Mouse (Mus musculus): ENCODE data around the gene Bbs5. TPM values are rescaled to one million over a fixed set of nuclear protein-coding genes. Genes with fewer than 3 reads are reported as not detected.
A peak's percentile ranks its signal among the peaks of the same experiment; 100 is the strongest.
"Not testable (repeated sequence)": the region's sequence is repeated elsewhere in the genome, so short reads cannot be mapped to it uniquely, and the experiment has no call there.

The Bbs5 gene
- polyA plus RNA-seq, 1 experiment from 2014 or later: 14.5 TPM

DNA sequence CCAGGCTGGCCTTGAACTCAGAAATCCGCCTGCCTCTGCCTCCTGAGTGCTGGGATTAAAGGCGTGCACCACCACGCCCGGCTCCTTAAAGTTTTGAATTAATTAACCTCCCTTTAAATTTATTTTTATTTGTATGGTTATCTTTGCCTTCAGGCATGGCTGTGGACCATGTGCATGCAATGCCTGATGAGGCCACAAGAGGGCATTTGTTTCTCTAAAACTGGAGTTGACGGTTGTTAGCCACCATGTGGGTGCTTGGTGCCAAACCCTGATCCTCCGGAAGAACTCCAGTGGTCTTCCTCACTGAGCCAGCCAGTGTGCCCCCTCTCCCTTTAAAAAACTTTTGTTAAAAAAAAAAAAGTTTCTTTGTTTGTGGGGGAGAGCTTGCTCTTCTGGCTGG lies 11.2 kb upstream of the Bbs5 start:
- peak; percentile 78 for DNase-seq (ENCODE audit: low spot score)
- H3K4me3 ChIP-seq: no peak overlapping the region
- H3K9me3 ChIP-seq: no peaks in the 10 kb centered on the region
- 64% methylated on average over 6 of the region's 6 CpGs for whole genome bisulfite sequencing
- no peaks in the 10 kb centered on the region for H3K4me1 ChIP-seq
- no peaks in the 10 kb centered on the region for H3K36me3 ChIP-seq
- no peak overlapping the region for H3K27ac ChIP-seq
- H3K27me3 ChIP-seq (ENCODE audit: insufficient read depth, poor library complexity, severe bottlenecking): no peaks in the 10 kb centered on the region

DNA sequence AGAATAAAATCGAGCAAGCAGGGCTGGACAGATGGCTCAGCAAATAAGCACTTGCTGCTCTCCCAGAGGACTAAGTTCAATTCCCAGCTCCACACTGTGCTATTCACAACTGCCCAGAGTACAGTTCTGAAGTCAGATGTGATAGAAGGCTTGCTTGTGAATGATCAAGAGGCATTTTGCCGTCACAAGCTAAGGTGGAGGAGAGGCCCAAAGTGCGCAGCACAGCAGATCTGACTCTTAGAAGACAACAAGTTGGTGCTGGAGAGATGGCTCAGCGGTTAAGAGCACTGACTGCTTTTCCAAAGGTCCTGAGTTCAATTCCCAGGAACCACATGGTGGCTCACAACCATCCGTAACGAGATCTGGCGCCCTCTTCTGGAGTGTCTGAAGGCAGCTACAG lies 9.0 kb upstream of the Bbs5 start:
- WGBS: 72% methylated on average over 7 of the region's 7 CpGs
- H3K27me3 ChIP-seq (ENCODE audit: insufficient read depth, poor library complexity, severe bottlenecking); H3K9me3 ChIP-seq; H3K4me3 ChIP-seq; H3K36me3 ChIP-seq; H3K4me1 ChIP-seq; DNase-seq (ENCODE audit: low spot score); H3K27ac ChIP-seq: not testable (repeated sequence)

DNA sequence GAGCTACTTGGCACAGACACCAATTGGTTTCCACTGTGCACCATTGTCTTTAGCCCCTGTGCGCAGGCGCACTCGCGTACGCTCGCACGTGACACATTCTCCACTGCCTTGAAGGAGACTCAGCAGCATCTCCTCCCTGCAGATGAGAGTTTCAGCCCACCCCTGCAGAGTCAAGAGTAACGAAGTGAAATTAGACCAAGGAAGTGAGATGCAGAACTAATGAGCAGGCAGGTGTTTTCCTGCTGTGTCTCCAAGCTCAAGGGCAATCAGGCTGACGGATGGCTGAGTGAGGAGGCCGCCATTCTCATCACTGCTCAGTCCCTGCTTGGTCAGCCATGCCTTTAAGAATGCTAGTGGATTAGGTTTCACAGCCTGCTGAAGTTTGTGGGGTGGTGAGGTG lies 6.9 kb upstream of the Bbs5 start:
- DNase-seq (ENCODE audit: low spot score): no peak
- no peaks in the 10 kb centered on the region for H3K9me3 ChIP-seq

DNA sequence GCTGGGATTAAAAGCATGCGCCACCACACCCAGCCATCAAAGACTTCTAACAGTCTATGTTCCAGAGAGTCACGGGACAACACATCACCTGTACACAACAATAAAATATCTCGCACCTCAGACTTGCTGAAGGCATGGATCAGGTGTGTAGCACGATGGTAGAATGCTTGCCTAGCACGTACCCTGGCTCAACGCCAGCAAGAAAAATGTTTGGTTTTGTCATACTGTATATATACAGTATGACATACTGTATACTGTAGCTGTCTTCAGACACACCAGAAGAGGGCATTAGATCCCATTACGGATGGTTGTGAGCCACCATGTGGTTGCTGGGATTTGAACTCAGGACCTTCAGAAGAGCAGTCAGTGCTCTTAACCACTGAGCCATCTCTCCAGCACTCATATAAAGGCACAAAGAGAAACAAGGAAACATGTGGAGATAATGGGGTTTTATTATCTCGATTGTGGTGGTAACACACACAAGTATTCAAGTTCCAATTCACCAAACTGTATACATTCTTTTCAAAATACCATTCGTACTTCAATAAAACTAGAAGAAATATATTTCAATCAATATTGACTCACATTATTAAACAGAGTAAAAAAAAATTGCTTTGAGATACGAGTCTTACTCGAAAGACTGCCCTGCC lies 1.9 kb upstream of the Bbs5 start:
- Histone ChIP-seq H3K4me1 (peaks cover 4% of the 10 kb centered on the region), H3K36me3 (no peaks in the 10 kb centered on the region), H3K27me3 (ENCODE audit: insufficient read depth, poor library complexity, severe bottlenecking) (no peaks in the 10 kb centered on the region), H3K9me3 (no peaks in the 10 kb centered on the region), H3K4me3 (no peak overlapping the region), H3K27ac (no peak overlapping the region)
- DNase-seq (ENCODE audit: low spot score): no peak
- 87% methylated on average over 11 of the region's 11 CpGs for WGBS

More for the DNA sequence above, 6.9 kb upstream of the Bbs5 start:
- H3K4me3 ChIP-seq: no peak overlapping the region
- WGBS: 56% methylated on average over 10 of the region's 10 CpGs
- no peaks in the 10 kb centered on the region for H3K27me3 ChIP-seq (ENCODE audit: insufficient read depth, poor library complexity, severe bottlenecking)
- no peaks in the 10 kb centered on the region for H3K36me3 ChIP-seq
- H3K4me1 ChIP-seq: no peaks in the 10 kb centered on the region
- no peak overlapping the region for H3K27ac ChIP-seq

DNA sequence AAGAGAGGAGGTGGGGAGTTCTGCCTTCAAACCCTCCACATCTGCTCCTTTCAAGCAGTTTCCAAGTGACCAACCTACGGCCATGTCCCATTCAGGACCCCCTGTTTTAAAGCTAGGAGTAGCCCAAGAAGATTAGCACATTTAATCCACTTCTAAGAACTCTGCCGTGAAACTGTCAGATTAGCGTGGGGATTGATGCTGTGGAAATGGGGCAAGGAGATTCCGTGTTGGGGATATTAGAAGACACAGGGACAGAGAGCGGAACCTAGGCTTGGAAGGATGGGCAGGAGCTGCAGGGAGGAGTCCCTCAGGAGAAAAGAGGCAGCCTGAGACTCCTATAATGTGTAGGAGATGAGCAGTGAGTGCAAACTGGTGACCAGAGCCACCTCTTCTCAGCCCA lies 2.7 kb downstream of the Bbs5 start:
- H3K27me3 ChIP-seq (ENCODE audit: insufficient read depth, poor library complexity, severe bottlenecking): no peaks in the 10 kb centered on the region
- H3K36me3 ChIP-seq: peaks cover 15% of the 10 kb centered on the region; the same call in 1 of the 2 replicates
- H3K4me3 ChIP-seq: no peak overlapping the region
- DNase-seq (ENCODE audit: low spot score): no peak
- H3K9me3 ChIP-seq: no peaks in the 10 kb centered on the region
- peaks cover 4% of the 10 kb centered on the region for H3K4me1 ChIP-seq
- H3K27ac ChIP-seq: no peak overlapping the region
- WGBS: 86% methylated on average over 5 of the region's 5 CpGs

DNA sequence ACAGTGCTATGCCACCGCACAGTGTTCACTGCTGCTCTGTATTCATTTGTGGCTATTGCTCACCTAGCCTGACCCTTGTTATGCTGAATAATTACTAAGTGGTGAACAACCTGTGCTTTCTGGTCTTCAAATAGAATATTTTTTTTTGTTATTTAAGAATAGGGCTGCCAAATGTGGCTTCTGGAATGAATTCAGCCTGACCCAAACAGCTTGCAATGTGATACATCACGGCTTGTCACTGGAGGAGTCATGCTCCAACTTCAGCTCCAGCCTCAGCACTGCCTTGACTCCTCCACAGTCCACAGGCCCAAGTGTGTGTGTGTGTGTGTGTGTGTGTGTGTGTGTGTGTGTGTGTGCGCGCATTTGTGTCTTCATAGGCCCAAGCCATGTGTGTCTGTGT lies 12.4 kb downstream of the Bbs5 start:
- no peaks in the 10 kb centered on the region for H3K9me3 ChIP-seq
- H3K27ac ChIP-seq: no peak overlapping the region
- H3K4me1 ChIP-seq: 0 out of 2 replicates have a peak, but pooled peaks cover 6% of the 10 kb centered on the region
- H3K36me3 ChIP-seq: peaks cover 44% of the 10 kb centered on the region
- H3K27me3 ChIP-seq (ENCODE audit: insufficient read depth, poor library complexity, severe bottlenecking): no peaks in the 10 kb centered on the region
- no peak for DNase-seq (ENCODE audit: low spot score)
- 89% methylated on average over 4 of the region's 4 CpGs for WGBS
- no peak overlapping the region for H3K4me3 ChIP-seq

DNA sequence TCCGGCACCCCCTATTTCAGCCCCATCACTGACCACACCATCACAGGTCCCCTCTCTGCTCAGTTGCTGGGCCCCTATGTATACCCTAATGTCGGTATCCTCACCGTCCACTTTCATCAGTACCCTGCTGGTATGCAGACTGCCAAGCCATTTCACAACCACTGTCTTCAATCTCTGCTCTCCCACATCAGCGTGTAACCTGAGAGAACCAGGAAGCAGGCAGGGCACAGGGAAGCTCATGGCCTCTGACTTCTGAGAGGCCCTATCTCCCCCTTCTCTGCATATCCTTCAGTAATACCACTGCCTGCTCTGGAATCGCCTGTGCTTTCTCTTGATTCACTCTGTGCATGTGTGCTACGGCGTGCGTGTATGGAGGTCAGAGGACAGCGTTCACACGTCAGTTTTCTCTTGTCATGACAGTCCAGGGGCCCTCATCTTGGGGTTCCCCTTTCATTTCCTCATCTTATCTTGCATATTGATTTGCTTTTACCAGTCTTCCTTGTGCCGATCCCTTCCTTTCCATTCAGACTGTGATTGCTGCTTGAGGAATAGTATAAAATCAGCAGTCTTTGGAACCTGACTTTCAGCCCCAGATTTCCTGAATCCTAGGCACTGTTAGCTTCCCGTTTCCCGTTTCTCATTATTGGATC lies 17.0 kb downstream of the Bbs5 start:
- H3K9me3 ChIP-seq: no peaks in the 10 kb centered on the region
- H3K27me3 ChIP-seq (ENCODE audit: insufficient read depth, poor library complexity, severe bottlenecking): no peaks in the 10 kb centered on the region
- H3K4me3 ChIP-seq: no peak overlapping the region
- peaks cover 6% of the 10 kb centered on the region; the same call in 1 of the 2 replicates for H3K4me1 ChIP-seq
- H3K27ac ChIP-seq: no peak overlapping the region
- H3K36me3 ChIP-seq: peaks cover 24% of the 10 kb centered on the region
- peak; percentile 61 for DNase-seq (ENCODE audit: low spot score)
- 76% methylated on average over 13 of the region's 13 CpGs for WGBS

DNA sequence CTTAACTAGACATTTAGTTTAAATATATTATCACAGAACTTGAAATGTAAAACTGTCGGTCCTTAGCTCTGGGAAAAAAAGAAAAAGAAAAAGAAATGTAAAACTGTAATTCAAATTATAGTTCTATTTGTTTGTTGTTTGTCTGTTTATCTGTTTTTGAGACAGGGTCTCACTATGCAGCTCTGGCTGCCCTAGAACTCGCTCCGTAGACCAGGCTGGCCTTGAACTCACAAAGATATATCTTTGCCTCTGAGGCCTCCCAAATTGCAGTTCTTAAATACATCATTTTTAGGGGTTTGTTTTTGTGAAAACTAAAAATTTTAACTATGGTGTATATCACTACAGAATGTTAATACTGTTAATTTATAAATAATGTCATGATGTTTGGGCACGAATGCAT lies 20.7 kb downstream of the Bbs5 start:
- WGBS: 91% methylated on average over 4 of the region's 4 CpGs
- no peak for DNase-seq (ENCODE audit: low spot score)
- Histone ChIP-seq H3K9me3 (no peaks in the 10 kb centered on the region), H3K27ac (no peak overlapping the region), H3K27me3 (ENCODE audit: insufficient read depth, poor library complexity, severe bottlenecking) (no peaks in the 10 kb centered on the region), H3K4me3 (no peak overlapping the region), H3K4me1 (peaks cover 6% of the 10 kb centered on the region; the same call in 1 of the 2 replicates), H3K36me3 (peaks cover 13% of the 10 kb centered on the region; the same call in 1 of the 2 replicates)

DNA sequence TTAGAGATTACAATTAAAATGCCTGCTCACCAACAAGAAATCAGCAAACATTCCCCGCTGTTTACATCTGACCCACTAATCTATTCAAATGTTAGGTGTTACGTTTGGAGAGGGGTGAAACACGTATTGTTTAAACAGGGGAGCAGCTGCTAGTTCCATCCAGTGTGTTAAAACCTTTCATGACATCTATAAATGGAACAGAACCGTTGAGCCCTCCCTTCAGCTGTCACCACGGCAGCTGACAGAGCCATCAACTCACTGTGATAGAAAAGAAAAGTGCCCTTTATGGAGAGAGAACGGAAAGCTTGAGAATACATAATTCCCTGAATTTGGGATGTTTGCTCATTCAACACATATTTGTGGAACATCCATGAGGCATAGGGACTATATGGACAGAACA lies 21.4 kb downstream of the Bbs5 start:
- Histone ChIP-seq H3K4me3 (no peak overlapping the region), H3K9me3 (no peaks in the 10 kb centered on the region), H3K27ac (peak overlapping the region; percentile 47; the same call in 1 of the 2 replicates), H3K36me3 (peaks cover 7% of the 10 kb centered on the region; the same call in 1 of the 2 replicates), H3K4me1 (peaks cover 9% of the 10 kb centered on the region; the same call in 1 of the 2 replicates), H3K27me3 (ENCODE audit: insufficient read depth, poor library complexity, severe bottlenecking) (no peaks in the 10 kb centered on the region)
- DNase-seq (ENCODE audit: low spot score): peak; percentile 56
- WGBS: 42% methylated on average over 6 of the region's 6 CpGs

DNA sequence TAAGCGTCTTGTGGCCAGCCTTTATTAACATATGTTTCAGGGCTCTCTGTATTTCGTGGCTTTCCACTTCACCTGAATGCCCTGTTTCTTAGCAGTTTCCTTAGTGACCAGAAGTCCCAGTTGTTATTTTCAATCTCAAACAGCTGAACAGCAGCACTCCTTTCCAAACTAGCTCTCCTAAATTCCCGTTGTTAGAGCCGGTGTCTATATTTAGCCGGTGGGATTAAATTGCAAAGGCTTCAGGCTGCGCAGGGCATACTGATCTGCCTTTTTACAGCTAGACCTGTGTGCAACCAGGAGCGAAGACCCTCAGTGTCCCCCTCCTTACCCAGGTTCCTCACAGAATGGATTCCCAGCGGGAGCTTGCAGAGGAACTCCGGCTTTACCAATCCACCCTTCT lies 22.9 kb downstream of the Bbs5 start, which contains the start of gene Klhl41:
Klhl41 (plus strand) TSS at position 268 of the 400 bp plus-strand sequence.
- H3K4me3 ChIP-seq: peak within 1 kb of the TSS; percentile 39
- peak within 1 kb of the TSS; percentile 82 for H3K27ac ChIP-seq

DNA sequence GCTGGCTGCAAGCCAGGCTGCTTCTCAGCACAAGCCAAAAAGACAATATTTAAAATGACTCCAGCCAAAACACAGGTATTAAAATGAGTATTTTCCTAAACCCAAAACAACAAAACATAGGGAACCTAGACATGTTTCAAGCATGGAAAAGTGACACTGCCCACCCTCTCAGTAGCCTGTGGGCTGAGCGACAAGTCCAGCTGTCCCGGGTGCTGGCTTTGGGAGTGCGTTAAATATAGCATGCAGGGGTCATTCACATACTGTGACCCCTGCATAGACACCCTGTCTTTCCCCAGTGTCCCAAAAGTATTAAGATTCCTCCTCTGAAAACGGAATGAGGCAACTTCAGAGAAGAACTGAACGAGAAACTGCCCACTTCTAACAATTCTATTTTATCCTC lies 26.8 kb downstream of the Bbs5 start:
- no peak for DNase-seq (ENCODE audit: low spot score)
- no peak overlapping the region; the same call in 1 of the 2 replicates for H3K27ac ChIP-seq
- 38% methylated on average over 5 of the region's 5 CpGs for WGBS

More for the DNA sequence above, 22.9 kb downstream of the Bbs5 start, which contains the start of gene Klhl41:
- H3K36me3 ChIP-seq: no peaks in the 10 kb centered on the region
- H3K4me1 ChIP-seq: peaks cover 4% of the 10 kb centered on the region; the same call in 1 of the 2 replicates
- no peaks in the 10 kb centered on the region for H3K27me3 ChIP-seq (ENCODE audit: insufficient read depth, poor library complexity, severe bottlenecking)
- 59% methylated on average over 9 of the region's 9 CpGs for WGBS
- DNase-seq (ENCODE audit: low spot score): peak; percentile 58
- no peaks in the 10 kb centered on the region for H3K9me3 ChIP-seq

DNA sequence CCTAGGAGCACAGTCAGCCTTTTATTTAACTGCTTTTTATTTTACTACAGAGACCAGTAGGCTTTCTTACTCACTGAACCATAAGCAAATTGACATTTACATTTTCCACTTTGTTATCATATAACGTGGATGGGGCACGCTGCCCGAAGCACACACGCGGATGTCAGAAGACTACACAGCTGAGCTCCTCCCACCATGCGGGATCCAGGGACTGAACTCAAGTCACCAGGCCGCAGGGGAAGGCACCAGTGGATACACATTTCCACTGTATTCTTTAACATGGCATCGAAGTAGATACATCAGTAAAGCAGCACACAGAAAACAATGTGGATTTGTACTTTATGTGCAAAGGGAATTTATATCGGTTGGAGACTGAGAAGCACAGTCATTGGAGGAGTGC lies 28.3 kb downstream of the Bbs5 start:
- Histone ChIP-seq H3K36me3 (peaks cover 16% of the 10 kb centered on the region), H3K27me3 (ENCODE audit: insufficient read depth, poor library complexity, severe bottlenecking) (no peaks in the 10 kb centered on the region), H3K9me3 (no peaks in the 10 kb centered on the region), H3K4me1 (peaks cover 4% of the 10 kb centered on the region; the same call in 1 of the 2 replicates), H3K27ac (no peak overlapping the region), H3K4me3 (no peak overlapping the region)
- DNase-seq (ENCODE audit: low spot score): no peak
- WGBS: 85% methylated on average over 9 of the region's 9 CpGs

More for the DNA sequence above, 26.8 kb downstream of the Bbs5 start:
- Histone ChIP-seq H3K9me3 (no peaks in the 10 kb centered on the region), H3K4me1 (peaks cover 4% of the 10 kb centered on the region; the same call in 1 of the 2 replicates), H3K27me3 (ENCODE audit: insufficient read depth, poor library complexity, severe bottlenecking) (no peaks in the 10 kb centered on the region), H3K4me3 (no peak overlapping the region), H3K36me3 (peaks cover 5% of the 10 kb centered on the region; the same call in 1 of the 2 replicates)

DNA sequence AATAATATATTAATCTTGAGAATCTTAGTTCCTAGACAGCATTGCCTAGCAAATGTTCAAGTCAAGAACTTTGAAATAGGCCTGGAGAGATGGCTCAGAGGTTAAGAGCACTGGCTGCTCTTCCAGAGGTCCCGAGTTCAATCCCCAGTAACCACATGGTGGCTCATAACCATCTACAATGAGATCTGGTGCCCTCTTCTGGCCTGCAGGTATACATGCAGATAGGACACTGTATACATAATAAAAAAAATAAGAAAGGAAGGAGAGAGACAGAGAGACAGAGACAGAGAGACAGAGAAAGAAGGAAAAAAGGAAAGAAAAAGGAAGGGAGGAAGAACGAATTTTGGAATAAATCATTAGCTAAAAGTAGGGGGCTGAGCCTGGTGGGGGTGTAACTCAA lies 29.7 kb downstream of the Bbs5 start:
- Histone ChIP-seq H3K36me3 (peaks cover 17% of the 10 kb centered on the region), H3K27me3 (ENCODE audit: insufficient read depth, poor library complexity, severe bottlenecking) (no peaks in the 10 kb centered on the region), H3K4me3 (no peak overlapping the region), H3K9me3 (no peaks in the 10 kb centered on the region), H3K27ac (no peak overlapping the region), H3K4me1 (peaks cover 4% of the 10 kb centered on the region; the same call in 1 of the 2 replicates)
- WGBS: 53% methylated on average over 2 of the region's 2 CpGs
- no peak for DNase-seq (ENCODE audit: low spot score)

Data from heart, embryonic 10.5 days (tissue).